Mouse (Mus musculus): ENCODE results near the gene Timd2. TPM values are rescaled to one million over a fixed set of nuclear protein-coding genes. Genes with fewer than 3 reads are reported as not detected.

Timd2 gene
- 165 TPM for polyA plus RNA-seq (2014; fragmentation: Illumina TruSeq; extraction: RNeasy Lipid Tissue Mini Kit (QIAGEN cat#74804); ENCODE audit: low read depth, low replicate concordance)

DNA sequence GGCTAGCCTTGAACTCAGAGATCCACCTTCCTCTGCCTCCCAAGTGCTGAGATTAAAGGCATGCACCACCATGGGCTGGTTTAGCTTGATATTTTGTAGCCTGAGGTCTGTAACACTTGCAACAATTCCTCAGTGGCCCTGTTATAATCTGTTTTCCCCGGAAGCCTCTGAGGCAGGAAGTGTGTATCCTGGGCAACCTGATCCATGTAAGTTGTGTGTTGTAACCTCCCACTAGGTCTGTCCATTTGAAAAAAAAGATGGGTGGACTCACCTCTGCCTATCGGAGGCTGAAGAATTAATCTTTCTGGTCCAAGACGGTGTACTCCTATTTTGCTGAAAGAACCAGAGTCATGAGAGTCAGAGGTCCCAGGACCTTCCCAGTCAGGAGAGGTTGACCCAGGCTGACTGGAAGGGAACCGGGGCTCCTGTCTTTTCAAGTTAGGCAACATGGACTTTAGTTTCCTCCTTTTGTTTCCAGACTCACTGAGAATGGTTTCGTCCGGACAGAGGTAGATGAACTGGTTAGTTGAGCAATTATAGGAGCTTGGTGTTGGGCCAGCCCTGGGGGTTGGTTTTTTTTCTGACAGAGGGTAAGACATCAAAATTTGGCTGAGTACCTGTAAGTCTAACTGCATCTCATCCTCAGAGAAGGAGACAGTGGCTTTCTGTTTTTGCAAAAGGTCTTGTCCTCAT lies at the start of gene Timd2:
Gene Timd2 (minus strand): TSS at position 398 of the 693 bp plus-strand sequence.

DNA sequence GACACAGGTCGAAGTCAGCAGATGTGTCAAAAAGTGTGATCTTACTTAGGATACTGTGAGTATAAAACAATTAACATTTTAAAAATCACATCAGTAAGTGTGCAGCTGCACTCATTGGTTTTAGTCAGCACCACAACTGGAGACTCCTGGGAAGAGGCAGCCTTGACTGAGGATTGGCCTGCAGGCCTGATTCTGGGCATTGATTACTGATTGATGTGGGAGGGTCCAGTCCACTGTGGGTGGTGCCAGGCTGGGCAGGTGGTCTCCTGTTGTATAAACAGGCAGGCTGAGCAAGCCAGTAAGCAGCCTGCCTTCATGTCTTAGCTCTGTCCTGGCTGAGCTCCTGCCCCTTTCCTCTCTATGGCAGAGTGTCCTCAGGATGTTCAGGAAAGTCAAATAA lies 28.2 kb upstream of the Timd2 start, which contains the start of gene Havcr1:
Gene Havcr1 (plus strand): TSS at position 5 of the 400 bp plus-strand sequence.

DNA sequence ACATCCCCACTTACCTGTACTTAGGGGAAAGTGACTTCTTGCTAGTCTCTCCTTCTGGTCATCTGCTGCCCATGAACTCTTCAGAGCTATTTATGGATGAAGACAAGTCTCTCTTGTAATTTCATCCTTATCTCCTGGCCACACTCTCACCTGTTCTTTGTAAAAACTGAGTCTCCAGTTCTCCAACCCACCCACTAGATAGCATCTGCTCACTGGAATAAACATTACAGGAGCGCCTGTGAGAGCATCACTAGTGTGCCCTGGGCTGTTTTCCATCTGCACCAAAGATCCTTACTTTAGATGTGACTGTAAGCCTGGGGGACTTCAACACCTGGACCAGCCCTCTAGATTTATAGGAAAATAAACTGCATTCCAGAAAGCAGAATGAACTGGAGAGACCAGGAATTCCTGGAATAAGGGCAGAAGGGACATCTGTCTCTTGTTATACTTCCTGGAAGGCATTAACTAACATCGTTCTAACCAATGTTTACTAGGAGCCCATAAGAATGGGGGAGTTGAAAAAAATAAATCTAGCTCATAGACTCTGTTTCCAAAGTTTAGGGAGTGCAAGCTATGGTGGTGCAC lies 77.6 kb downstream of the Timd2 start, which contains the start of gene Dppa1:
Gene Dppa1 (minus strand): TSS at position 51 of the 585 bp plus-strand sequence.

Other genes starting within 250 kb of the Timd2 start
- not detected for gene Gm12169, start 182.8 kb downstream of the Timd2 start, polyA plus RNA-seq (2014; fragmentation: Illumina TruSeq; extraction: RNeasy Lipid Tissue Mini Kit (QIAGEN cat#74804); ENCODE audit: low read depth, low replicate concordance)
- not detected for gene BC053393, start 135.5 kb downstream of the Timd2 start, polyA plus RNA-seq (2014; fragmentation: Illumina TruSeq; extraction: RNeasy Lipid Tissue Mini Kit (QIAGEN cat#74804); ENCODE audit: low read depth, low replicate concordance)
- gene Dppa1, start 77.8 kb downstream of the Timd2 start, polyA plus RNA-seq (2014; fragmentation: Illumina TruSeq; extraction: RNeasy Lipid Tissue Mini Kit (QIAGEN cat#74804); ENCODE audit: low read depth, low replicate concordance) = not detected
- not detected for gene Havcr1, start 28.0 kb upstream of the Timd2 start, polyA plus RNA-seq (2014; fragmentation: Illumina TruSeq; extraction: RNeasy Lipid Tissue Mini Kit (QIAGEN cat#74804); ENCODE audit: low read depth, low replicate concordance)
- gene Timd4, start 103.7 kb upstream of the Timd2 start, polyA plus RNA-seq (2014; fragmentation: Illumina TruSeq; extraction: RNeasy Lipid Tissue Mini Kit (QIAGEN cat#74804); ENCODE audit: low read depth, low replicate concordance) = 8.7 TPM